Mouse (Mus musculus) lung, postnatal 14 days (tissue): ENCODE measurements around the gene Nlrc5.

Experiments used
- DNase-seq: peaks from one replicate; pipeline ENCODE4 v3.0.0; 2021

Nlrc5 gene

DNA sequence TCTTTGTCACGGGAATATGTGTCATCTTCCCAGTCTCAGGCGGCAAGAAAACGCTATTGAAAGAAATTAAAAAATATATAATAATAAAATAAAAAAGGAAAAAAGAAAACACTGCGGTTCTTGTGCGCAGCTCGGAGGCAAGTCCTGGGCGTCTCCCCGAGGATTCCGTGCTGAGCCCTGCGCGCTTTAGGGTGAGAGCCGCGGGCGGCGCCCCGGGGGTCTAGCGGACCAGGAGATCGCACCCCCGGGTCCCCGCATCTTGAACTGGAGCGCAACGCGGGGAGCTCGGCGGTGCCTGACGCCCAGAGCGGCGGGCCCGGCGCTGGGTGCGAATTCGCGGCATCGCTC, 98.3 kb downstream of the Nlrc5 start:
- DNase-seq: no peak

GRCm38 (mm10) chr8:94532873-94533671, 98.9 kb downstream of the Nlrc5 start, which contains the start of gene Cpne2:
Gene Cpne2 (plus strand): TSS chr8:94532990.
- DNase-seq: peak; percentile 69

DNA sequence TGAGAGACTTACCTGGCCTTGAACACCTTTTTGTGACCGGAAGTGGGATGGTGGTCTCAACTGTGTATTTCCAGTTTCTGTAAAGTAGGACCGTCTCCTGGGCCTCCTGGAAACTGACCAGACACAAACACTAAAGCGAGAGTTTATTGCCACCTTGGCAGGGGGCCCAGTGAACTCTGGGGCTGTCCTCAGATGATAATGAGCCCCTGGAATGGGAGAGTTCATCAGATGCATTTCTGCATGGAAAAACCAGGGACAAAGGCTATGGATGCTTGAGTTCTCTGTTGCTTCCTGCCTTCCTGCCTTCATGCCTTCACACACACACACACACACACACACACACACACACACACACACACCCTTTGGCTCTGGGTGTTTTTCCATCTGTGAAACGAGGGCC, 100.5 kb downstream of the Nlrc5 start:
- DNase-seq: no peak

DNA sequence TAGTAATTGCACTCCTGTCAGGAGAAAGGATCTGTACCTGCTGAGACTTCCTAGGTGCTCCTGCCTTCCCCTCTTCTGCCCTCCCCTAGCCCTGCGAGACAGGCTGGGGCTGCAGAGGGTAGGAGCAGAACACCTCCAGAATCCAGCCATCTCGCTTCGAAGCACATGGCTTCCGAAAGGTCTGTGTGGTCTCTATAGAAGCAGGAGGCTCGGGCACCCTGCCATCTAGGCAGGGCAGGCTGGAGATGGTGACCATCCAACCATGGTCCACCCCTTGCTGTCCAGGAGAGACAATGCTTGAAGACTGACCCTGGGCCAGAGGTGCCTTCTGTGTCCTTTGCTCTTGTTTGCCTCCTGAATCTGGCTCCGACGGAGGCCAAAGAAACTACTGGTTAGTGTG, 101.5 kb downstream of the Nlrc5 start:
- DNase-seq: no peak

DNA sequence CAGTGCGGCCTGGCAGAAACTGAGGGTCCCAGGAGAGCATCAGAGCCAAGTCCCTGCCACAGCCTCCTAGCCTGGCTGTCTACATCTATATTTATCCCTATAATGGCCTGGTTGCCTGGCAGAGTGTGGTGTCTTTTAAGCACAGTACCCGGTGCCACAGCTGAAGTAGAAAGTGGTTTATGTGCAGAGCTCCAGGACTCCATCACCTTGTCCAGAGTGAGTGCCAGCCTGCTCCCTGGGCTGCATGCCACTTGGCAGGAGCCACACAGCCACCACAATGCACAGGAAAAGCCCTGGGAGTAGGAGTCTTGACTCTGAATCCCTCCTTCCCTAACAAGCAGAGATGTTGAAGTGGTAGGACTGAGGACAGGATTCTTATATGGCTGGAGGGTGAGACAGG, 103.3 kb downstream of the Nlrc5 start:
- no peak for DNase-seq

DNA sequence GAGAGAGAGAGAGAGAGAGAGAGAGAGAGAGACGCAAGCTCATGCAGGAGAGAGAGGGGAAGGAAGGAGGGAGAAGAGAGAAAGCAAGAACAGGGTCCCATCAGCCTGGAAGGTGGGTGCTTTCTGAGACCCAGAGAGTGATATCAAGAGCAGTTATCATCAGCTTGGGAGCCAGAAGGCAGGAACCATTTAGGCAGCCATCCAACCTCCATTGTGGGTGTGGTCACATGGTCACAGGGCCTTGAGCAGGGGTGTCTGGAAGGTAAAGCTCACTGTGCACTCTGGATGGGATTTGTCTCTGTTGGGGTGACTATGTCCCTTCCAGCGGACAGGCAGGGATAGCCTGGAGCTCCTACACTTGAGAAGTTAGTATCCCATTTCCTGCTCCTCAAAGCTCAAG, 105.9 kb downstream of the Nlrc5 start:
- no peak for DNase-seq

GRCm38 (mm10) chr8:94540889-94541795, 107.0 kb downstream of the Nlrc5 start:
- no peak for DNase-seq

DNA sequence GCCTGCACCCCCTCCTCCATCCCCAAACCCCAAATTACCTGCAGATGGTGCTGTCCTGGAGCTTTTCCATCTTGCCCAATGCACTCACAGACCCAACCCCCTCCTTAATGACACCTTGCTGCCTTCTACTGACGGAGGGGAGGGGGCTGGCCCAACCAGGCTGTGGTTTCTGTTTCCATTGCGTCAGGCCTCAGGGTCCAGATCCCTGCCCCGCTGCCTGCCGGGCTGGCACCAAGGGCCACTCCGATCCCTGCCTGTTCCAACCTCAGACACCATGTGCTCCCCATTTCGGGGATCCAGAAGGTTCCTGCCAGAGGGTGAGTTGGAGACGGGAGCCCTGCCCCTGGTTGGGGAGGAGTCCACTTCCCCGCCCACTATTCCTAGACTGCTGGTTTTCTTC, 109.8 kb downstream of the Nlrc5 start:
- DNase-seq: no peak

GRCm38 (mm10) chr8:94549041-94549440, 114.9 kb downstream of the Nlrc5 start:
- no peak for DNase-seq

GRCm38 (mm10) chr8:94549482-94549881, 115.3 kb downstream of the Nlrc5 start:
- DNase-seq: no peak

DNA sequence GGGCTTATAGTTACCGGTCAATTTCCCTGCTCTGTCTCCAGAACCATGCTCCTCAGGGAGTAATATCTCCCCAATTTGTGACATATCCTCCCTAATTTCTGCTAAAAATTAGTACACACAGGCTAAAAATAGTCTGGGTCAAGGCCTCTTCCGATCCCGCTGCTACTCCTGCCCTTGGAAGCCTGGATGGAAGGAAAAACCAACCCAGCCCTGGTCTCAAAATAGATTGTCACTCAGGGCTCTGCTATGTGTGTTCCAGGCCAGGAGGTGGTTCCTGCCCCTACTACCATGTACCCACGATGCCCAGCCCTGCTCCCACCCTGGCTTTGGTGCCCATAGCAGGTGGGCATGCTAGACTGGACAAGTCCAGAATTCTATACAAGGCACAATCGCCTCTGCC, 115.8 kb downstream of the Nlrc5 start:
- DNase-seq: no peak

GRCm38 (mm10) chr8:94551471-94552422, 117.6 kb downstream of the Nlrc5 start:
- DNase-seq: no peak

DNA sequence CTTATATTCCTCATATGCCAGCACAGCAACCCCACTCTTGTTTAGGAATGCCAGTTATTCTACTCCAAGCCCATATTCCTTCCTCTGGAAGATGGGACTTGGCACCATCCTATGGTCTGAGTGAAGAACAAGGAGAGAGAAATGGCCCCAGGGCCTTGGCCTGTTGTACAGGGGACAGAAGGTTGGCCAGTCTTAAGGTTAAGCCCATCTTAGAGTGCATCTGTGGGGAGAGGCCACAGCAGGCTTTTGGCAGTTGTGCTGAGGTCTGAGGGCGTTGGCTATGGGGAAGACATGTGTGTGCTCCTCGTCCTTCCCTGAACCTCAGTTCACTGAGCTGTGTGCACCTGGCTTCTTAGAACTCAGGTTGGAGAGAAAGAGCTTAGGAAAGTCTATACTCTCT, 118.5 kb downstream of the Nlrc5 start:
- DNase-seq: no peak

DNA sequence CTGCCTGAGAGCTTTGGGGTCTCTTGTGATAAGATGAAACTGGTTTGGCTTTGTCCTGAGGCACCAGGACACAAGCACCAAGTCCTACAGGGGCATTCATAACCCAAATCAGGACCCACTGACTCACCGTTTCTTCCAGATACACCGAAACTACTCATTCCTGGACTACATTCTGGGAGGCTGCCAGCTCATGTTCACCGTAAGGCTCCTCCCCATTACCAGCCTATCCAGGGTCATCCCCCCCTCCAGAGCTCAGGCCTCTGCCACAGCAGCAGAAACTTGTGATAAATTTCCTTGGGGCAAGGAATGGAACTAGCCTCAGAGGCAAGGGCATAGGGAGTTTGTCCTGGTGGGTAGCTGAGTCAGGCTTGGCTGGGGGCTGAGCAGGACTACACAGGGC, 123.1 kb downstream of the Nlrc5 start:
- no peak for DNase-seq

DNA sequence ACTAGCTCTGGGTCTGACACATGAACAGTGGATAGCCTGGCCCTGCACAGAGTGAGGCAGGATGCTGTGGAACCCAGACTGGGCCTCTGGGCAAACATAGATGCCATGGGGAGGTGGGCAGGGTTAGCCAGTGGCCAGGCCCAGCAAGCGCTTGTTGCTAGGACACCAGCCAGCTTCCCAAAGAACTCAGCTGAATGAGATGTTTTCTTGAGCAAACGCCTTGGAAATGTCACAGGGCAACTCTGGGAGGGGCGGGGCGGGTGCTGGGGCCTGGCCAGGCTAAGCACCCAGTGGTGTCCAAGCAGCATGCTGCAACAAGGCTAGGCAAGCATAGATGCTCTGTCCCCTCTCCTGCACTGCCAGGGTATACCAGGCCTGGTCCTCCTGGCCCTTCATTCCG, 127.1 kb downstream of the Nlrc5 start:
- no peak for DNase-seq

GRCm38 (mm10) chr8:94564421-94564820, 130.3 kb downstream of the Nlrc5 start:
- DNase-seq: no peak

- DNase-seq: no peak
Observed at GRCm38 (mm10) chr8:94566033-94566432, 131.9 kb downstream of the Nlrc5 start.

- DNase-seq: no peak
Observed at GRCm38 (mm10) chr8:94566446-94567158, 132.4 kb downstream of the Nlrc5 start.

- no peak for DNase-seq
Observed at GRCm38 (mm10) chr8:94567159-94567849, 133.1 kb downstream of the Nlrc5 start.

DNA sequence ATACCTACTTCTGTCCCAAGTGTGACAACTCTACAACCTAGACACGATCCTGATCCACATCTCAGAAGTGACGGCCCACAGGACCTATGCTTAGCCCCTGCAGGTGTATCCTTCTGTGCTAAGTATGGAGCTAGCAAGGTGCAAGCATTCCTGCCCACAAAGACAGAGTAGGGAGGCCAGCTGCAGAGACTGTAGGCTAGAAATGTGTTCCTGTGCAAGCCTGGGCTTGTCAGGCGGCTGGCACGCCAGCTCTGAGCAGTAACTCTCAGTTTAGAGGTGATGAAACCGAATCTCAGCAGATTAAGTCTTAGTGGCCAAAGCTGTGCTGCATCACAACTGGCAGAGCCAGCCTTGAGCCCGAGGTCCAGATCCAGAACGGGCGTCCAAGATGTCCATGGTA, 133.9 kb downstream of the Nlrc5 start:
- no peak for DNase-seq

DNA sequence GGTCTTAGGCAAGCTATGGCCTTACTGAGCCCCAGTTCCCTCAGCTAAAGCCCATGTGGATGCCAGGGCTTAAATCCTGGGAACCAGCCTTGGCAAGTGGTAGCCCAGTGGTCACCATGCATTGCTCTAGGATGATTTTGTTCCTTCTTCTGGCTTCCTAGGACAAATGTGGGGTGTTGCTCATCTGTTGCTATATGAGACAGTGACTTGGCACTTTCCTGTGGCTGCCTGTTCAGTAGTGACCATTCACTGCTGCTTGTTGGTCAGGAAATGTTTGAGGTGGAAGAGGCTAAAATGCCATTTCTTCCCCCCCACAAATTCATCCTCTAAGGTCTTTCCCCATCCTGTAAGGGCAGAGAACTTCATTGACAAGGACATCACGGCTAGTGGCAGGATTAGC, 135.3 kb downstream of the Nlrc5 start:
- DNase-seq: no peak

DNA sequence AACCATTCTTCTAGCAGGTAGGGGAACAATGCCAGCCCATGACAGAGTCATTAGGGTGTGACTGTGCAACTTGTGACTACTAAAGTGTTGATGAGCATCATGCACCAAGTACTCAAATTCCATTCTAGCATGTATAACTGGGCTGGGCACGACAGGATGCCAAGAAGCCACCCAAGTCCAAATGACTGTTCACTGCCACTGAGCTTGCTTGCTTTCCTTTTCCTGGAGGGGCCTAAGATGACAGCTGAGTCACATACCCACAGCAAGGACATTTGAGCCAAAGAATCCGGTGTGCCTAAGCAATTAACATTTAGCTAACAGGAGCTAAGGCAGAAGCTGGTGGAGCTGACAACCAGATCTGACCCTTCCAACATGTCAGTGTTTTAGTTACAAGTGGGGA, 137.7 kb downstream of the Nlrc5 start:
- no peak for DNase-seq
